Mouse (Mus musculus): Measurements from ENCODE around the gene Adam12.

DNA sequence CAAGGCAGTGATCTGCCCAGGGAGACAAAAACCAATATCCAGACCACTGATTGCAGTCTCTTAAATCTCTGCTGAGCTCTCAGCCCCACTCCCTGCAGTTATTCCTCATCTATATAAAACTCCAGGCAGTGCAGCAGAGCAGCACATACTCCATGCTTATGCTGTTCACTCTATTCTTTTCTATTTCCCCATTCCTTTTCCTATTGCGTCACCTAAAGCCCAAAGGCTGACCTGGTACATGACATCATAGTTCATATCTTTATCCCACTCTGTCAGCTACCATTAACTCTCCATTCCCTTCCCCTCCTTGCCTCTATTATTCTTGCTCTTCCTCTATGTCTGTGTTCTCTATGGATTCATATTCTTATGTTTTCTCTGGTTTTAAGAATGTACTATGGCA is 246.3 kb downstream of the Adam12 start:
- TF ChIP-seq NANOG (IDR thresholded peaks at IDR 0.05; ENCODE audit: borderline replicate concordance, low read length) (no peak), CTCF (conservative IDR thresholded peaks at IDR 0.05; ENCODE audit: low read length) (no peak)

Measured in E14TG2a.4 (cell line).